Mouse (Mus musculus): ENCODE results near the gene Gm37240.

DNA sequence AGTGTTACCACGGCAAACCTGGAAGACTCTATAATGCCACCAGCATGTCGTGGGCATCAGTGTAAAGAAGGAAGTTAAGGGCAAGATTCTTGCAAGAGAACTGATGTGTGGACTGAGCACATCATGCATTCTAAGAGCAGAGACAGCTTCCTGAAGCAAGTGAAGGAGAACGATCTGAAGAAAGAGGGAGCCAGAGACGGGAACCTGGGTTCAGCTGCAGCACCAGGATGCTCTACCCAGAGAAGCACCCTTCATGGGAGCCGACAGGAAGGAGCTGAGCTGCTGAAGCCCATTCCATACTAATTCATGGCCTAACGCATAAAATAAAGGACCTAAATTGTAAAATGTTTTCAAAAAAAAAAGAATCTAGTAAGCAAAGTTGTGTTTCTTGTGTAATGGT, 27.5 kb upstream of the Gm37240 start:
- TF ChIP-seq CTCF (IDR thresholded peaks at IDR 0.05; ENCODE audit: low read depth, low read length) (no peak), GATA1 (IDR thresholded peaks at IDR 0.05; ENCODE audit: borderline replicate concordance, low read length) (no peak), GATA2 (IDR thresholded peaks at IDR 0.05; ENCODE audit: borderline replicate concordance, low read depth, low read length) (no peak), POLR2AphosphoS5 (IDR thresholded peaks at IDR 0.05; ENCODE audit: insufficient replicate concordance, low read depth, low read length) (no peak), TAL1 (conservative IDR thresholded peaks at IDR 0.05; ENCODE audit: low read depth, low read length) (no peak)
